Mouse (Mus musculus) bone marrow, adult 2 months (tissue): ENCODE data around the gene Sftpa1.

Experiments used
- CTCF ChIP-seq: fragments of 200-500 bp; IDR thresholded peaks from 2 replicates; pipeline ENCODE4 v1.5.1; 2011; ENCODE audit warnings: low read length, control low read depth; ENCODE audit not compliant: control insufficient read depth, insufficient read depth
- POLR2A ChIP-seq: fragments of 200-500 bp; IDR thresholded peaks from 2 replicates; pipeline ENCODE4 v1.6.1; 2011; ENCODE audit warnings: low read depth, mild to moderate bottlenecking, control low read depth, low read length, borderline replicate concordance; ENCODE audit not compliant: control insufficient read depth

- no peak for TF ChIP-seq POLR2A
- TF ChIP-seq CTCF: no peak
These were observed 15.3 kb upstream of the Sftpa1 start for GRCm38 (mm10) chr14:41116271-41116670.
